Mouse (Mus musculus) G1E (cell line): Measurements from ENCODE around the gene Nek6. TPM values are rescaled to one million over a fixed set of nuclear protein-coding genes. Genes with fewer than 3 reads are reported as not detected.

Experiments used
- ATAC-seq: 2 replicates; pipeline ENCODE4 v1.8.0; 2016; ENCODE audit warnings: mild to moderate bottlenecking; ENCODE audit not compliant: insufficient number of reproducible peaks, poor library complexity, low FRiP score, severe bottlenecking; ENCODE audit errors: extremely low read depth
- DNase-seq: peaks from one replicate; pipeline ENCODE4 v3.0.0; 2012; ENCODE audit warnings: low spot score
- H3K27me3 ChIP-seq: 2 replicates; pipeline ENCODE4 v1.6.1; 2012; ENCODE audit warnings: mild to moderate bottlenecking, low read length, inconsistent platforms; ENCODE audit not compliant: insufficient read depth
- H3K36me3 ChIP-seq: replicated peaks from 2 replicates; pipeline ENCODE3; 2012; ENCODE audit warnings: mild to moderate bottlenecking, inconsistent platforms
- H3K4me1 ChIP-seq: 2 replicates; pipeline ENCODE4 v1.6.1; 2012; ENCODE audit warnings: low read depth, low read length, inconsistent platforms, mixed read lengths; ENCODE audit not compliant: insufficient read depth
- H3K4me3 ChIP-seq: 2 replicates; pipeline ENCODE4 v1.5.1; 2012; ENCODE audit warnings: low read depth, mild to moderate bottlenecking, inconsistent platforms, low read length, moderate library complexity, mixed read lengths
- H3K9me3 ChIP-seq: replicated peaks from 2 replicates; pipeline ENCODE4 v1.6.1; 2012; ENCODE audit warnings: inconsistent platforms
- CTCF ChIP-seq: IDR thresholded peaks from 2 replicates; pipeline ENCODE4 v1.5.1; 2012; ENCODE audit warnings: low read depth, low read length, inconsistent platforms, mixed read lengths
- GATA1 ChIP-seq: IDR thresholded peaks from 2 replicates; pipeline ENCODE4 v1.6.1; 2012; ENCODE audit warnings: borderline replicate concordance, low read length, inconsistent platforms, mixed read lengths
- GATA2 ChIP-seq: IDR thresholded peaks from 2 replicates; pipeline ENCODE4 v1.6.1; 2012; ENCODE audit warnings: low read depth, low read length, inconsistent platforms, borderline replicate concordance
- POLR2AphosphoS5 ChIP-seq: IDR thresholded peaks from 2 replicates; pipeline ENCODE4 v1.6.1; 2012; ENCODE audit warnings: low read depth, low read length, inconsistent platforms; ENCODE audit not compliant: insufficient replicate concordance
- TAL1 ChIP-seq: conservative IDR thresholded peaks from 2 replicates; pipeline ENCODE4 v1.6.1; 2012; ENCODE audit warnings: low read depth, low read length, inconsistent platforms, mixed read lengths
- polyA plus RNA-seq: library from polyadenylated mRNA; stranded (reverse); fragments of >175 nt; gene quantifications from 2 replicates; pipeline ENCODE4 v1.2.3, GENCODE M21; 2012
- total RNA-seq, 2 experiments: library from RNA; stranded (forward) in 1 of 2; stranded (reverse) in 1 of 2; fragments of 200-1000 nt in 1 of 2; fragments of >200 nt in 1 of 2; fragmentation: Nextera tagmentation in 1 of 2; gene quantifications; 2 replicates each; pipeline ENCODE4 v1.2.3; 2014 to 2017

Nek6 gene
- total and polyA plus RNA-seq, 3 experiments = 95.8 to 180 (median 113) TPM

DNA sequence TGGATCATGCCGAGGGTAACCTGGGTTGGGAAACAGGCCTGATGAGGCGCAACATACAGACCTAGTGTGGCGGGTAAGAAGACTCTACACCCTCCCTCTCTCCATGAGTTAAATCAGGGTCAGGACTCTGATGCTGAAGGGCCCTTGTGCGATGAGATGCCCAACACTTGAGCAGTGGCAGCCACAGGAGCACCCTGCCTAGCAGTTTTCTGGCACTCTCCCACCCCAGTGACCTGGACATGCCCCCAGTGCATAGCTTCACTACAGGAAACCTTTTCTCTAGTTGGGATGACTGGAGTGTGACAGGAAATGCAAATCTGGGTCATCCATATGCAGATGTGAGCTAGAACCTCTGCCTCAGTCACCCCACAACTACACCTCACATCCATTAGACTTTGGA lies 44.2 kb downstream of the Nek6 start:
- peaks cover 45% of the 10 kb centered on the region for H3K4me1 ChIP-seq
- no peak overlapping the region for H3K4me3 ChIP-seq
- ATAC-seq = no peak
- no peaks in the 10 kb centered on the region for H3K9me3 ChIP-seq
- TF ChIP-seq POLR2AphosphoS5 (no peak), TAL1 (no peak), GATA2 (no peak)
- peaks cover 95% of the 10 kb centered on the region for H3K36me3 ChIP-seq
- no peaks in the 10 kb centered on the region for H3K27me3 ChIP-seq
- DNase-seq = no peak

DNA sequence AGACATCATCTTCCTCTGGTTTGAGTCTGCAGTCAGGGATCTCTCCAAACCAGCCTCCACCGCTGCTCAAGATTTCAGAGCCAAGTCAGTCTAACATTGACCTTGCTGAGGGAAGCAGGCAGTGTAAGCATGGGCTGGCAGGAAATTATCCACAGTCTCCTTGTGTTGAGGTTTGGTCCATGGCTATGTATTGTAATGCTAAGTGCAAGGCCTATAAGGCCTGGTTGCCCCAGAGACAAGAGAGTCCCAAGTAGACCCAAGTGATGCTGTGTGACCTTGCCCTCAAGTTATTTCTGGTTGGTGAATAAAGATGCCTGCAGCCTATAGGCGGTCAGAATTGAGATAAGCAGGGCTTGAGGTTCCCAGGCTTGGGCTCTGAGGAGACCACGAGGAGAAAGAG lies 45.3 kb downstream of the Nek6 start:
- no peak for TF ChIP-seq GATA2
- TF ChIP-seq CTCF = no peak
- TF ChIP-seq TAL1 = no peak
- TF ChIP-seq GATA1 = no peak
- peaks cover 47% of the 10 kb centered on the region for H3K4me1 ChIP-seq
- no peaks in the 10 kb centered on the region for H3K9me3 ChIP-seq
- ATAC-seq (no peak), DNase-seq (no peak)
- peaks cover 95% of the 10 kb centered on the region for H3K36me3 ChIP-seq
- H3K4me3 ChIP-seq = no peak overlapping the region
- H3K27me3 ChIP-seq = no peaks in the 10 kb centered on the region

DNA sequence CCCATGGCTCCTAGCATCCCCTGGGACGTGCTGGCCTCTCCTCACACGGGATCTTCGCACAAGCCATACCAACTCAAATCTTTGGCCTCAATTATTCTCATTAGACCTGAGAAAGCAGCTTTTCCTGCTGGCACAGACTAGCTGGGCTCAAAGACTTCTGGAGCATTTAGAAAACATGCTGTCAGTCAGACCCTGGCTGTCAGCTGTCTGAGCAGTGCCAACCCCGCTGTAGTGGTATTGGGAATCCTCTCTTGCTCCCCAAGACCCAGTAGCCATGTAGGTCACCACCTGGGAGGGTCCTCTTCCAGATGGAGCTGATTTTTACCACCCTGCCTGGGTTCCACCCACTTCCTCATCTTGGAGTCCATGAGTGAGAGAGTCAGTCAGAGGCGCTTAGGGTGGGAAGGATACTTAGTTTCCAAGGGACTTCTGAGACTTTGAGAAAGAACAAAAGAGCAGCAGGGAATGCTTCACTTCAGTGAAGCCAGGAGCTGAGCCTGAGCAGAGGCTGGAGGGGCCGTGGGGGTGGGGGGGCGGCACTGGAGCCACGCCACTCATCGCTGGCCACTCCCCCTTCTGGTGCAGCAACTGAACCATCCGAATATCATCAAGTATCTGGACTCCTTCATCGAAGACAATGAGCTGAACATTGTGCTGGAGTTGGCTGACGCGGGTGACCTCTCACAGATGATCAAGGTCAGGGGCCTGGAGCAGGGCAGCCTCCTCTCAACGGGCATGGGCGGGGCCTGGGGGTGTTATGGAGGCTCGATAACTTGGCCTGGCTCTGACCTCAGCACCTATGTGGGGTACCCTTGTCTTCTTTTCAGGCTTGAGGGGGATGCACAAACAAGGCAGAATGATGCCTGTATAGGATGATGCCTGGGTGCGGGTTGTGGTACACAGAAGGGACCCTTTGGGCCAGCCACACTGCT lies 49.1 kb downstream of the Nek6 start:
- H3K27me3 ChIP-seq = no peaks in the 10 kb centered on the region
- peaks cover 25% of the 10 kb centered on the region for H3K4me1 ChIP-seq
- no peak for DNase-seq
- H3K36me3 ChIP-seq = peaks cover 87% of the 10 kb centered on the region
- no peak overlapping the region for H3K4me3 ChIP-seq
- TF ChIP-seq TAL1 (no peak), GATA2 (no peak), CTCF (no peak), GATA1 (no peak), POLR2AphosphoS5 (no peak)
- ATAC-seq = no peak
- no peaks in the 10 kb centered on the region for H3K9me3 ChIP-seq

DNA sequence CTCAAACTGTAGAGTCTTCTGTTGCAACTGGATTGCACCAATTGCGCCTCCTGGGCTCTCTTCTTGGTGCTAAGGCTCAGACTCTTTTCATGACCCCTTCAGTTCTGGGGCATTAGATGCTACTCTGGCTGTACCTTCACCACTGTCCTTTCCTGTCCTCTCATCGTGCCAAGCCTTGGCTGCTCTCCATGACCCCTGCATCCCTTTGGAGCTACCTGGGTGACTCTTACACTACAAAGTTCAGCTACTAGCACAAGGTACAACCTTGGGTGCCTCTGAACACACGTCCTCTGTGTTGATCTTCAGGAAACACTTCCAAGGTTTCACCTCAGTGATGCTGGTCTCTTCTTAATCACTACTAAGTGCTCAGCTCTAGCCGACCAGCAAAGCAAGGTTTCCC lies 51.2 kb downstream of the Nek6 start:
- peaks cover 12% of the 10 kb centered on the region for H3K4me1 ChIP-seq
- peaks cover 81% of the 10 kb centered on the region for H3K36me3 ChIP-seq
- no peak overlapping the region for H3K4me3 ChIP-seq
- ATAC-seq (no peak), DNase-seq (no peak)
- no peaks in the 10 kb centered on the region for H3K9me3 ChIP-seq
- no peak for TF ChIP-seq POLR2AphosphoS5
- no peak for TF ChIP-seq CTCF
- no peak for TF ChIP-seq GATA1
- no peak for TF ChIP-seq GATA2
- TF ChIP-seq TAL1 = no peak
- H3K27me3 ChIP-seq = no peaks in the 10 kb centered on the region

DNA sequence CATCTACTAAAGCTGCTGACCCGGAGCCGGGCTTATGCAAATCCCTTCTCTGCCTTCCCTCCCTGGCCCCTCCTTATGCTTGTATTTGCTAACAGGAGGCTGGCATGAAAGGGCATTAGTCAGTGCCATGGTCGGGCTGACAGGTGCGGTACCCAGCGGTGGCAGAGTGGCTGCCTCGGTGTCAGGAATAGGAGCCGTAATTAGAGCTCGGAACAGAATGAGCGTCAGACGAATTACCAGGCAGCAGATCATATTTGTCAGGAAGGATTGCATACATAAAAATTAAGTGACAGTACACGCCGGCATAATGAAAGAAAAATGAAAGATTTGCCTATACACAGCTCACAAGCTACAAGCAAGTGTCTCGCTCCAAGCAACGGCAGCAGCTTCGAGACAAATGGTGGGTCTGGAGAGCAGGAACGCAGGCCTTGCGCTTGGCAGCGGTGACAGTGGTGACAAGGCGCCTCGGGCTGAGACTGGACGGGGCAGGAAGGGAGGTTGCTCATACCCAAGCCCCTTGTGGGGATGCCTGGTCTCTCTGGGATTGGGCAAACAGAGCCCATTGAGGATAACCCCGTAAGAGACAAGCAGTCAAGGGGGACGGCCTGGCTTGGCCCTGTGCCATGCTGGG lies 60.6 kb downstream of the Nek6 start:
- Histone ChIP-seq H3K36me3 (peaks cover 100% of the 10 kb centered on the region), H3K27me3 (no peaks in the 10 kb centered on the region), H3K4me3 (no peak overlapping the region), H3K4me1 (peaks cover 41% of the 10 kb centered on the region), H3K9me3 (no peaks in the 10 kb centered on the region)
- TF ChIP-seq CTCF = no peak
- TF ChIP-seq GATA1 = no peak
- no peak for TF ChIP-seq GATA2
- TF ChIP-seq TAL1 = no peak
- no peak for TF ChIP-seq POLR2AphosphoS5
- DNase-seq (no peak), ATAC-seq (no peak)

DNA sequence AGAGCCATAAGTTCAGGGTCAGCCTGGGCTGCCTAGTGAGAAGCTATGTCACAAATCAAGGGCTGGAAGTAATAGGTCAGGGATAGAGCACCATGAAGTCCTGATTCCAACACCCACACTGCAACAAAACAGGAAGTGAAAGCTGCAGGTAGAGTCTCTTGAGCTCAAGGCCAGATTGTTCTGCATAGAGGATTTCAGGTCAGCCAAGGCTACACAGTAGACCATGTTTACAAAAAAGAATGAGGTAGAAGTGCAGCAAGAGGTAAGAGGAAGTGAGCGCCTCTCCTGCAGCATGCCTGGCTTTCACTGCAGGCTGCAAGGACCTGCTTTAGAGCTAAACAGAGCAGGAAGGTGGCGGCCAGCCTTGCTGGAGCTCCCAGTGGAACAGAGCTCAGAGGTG lies 63.3 kb downstream of the Nek6 start:
- peaks cover 35% of the 10 kb centered on the region for H3K4me1 ChIP-seq
- H3K27me3 ChIP-seq = no peaks in the 10 kb centered on the region
- no peak overlapping the region for H3K4me3 ChIP-seq
- TF ChIP-seq GATA2 (no peak), POLR2AphosphoS5 (no peak), TAL1 (no peak), CTCF (no peak), GATA1 (no peak)
- DNase-seq (no peak), ATAC-seq (no peak)
- no peaks in the 10 kb centered on the region for H3K9me3 ChIP-seq
- peaks cover 100% of the 10 kb centered on the region for H3K36me3 ChIP-seq
